Mouse (Mus musculus) gastrocnemius, adult 8-10 months (tissue): ENCODE results near the gene Plcb4. TPM values are rescaled to one million over a fixed set of nuclear protein-coding genes. Genes with fewer than 3 reads are reported as not detected.
A peak's percentile ranks its signal among the peaks of the same experiment; 100 is the strongest.

Source experiments
- DNase-seq, 2 experiments: peaks; one replicate each; pipeline ENCODE4 v3.0.0; 2022; ENCODE audit warnings: low spot score in 2 of 2
- total RNA-seq, 4 experiments: library from RNA; stranded (reverse); gene quantifications; 2 replicates each; pipeline ENCODE4 v1.2.4; 2022

The Plcb4 gene
- total RNA-seq, result 10 to 100 TPM; 12.7 to 18.0 (median 15.4) TPM

- peak; percentile 44 to 59 for DNase-seq
These were observed at the start of gene Plcb4 for GRCm38 (mm10) chr2:135658486-135659390. TSS of gene Plcb4 (plus strand) at chr2:135659011.

DNA sequence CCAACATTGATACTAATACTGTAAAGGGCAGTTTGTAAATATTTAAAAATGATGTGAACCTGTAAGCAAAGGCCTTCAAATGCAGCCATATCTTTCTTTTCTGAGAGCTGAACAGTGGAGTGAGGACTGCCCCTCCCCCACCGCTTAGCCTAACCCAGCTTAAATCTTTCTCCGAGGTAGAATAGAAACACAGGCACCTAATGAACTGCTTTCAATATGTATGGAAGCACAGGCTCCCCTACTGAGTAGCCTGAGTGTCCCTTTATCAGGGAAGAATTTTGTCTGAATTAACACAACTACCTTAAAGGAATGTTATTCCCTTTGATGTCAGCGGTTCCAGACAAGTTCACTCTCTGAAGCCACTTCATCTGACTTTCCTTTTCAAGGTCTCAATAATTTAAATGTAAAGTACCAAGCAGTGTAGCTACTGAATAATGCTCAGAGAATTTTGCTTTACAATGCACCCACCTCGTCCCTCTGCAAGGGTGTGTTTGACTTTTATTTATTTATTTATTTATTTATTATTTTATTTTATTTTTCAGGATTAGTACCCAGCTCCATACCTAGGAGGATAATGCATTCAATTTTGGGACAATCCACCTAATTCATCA, 44.1 kb upstream of the Plcb4 start:
- no peak for DNase-seq

DNA sequence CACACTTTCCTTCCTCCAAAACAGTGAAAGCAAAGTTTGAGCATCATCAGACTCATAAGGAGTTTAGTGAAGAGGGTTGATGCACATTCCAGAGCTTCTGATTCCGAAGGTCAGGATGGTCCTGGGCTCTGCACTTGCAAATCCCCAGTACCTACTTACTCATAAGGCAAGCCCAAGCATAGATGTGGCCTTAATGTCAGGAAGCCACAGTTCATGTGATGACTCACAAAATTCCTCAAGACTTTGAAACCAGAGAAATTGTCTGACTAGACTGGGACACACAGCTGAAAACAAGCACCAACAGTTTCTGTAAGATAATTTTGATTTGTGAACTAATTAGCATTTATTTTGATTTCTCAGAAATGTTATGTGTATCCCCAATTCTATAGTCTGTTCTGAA, 42.7 kb upstream of the Plcb4 start:
- DNase-seq, result no peak

DNA sequence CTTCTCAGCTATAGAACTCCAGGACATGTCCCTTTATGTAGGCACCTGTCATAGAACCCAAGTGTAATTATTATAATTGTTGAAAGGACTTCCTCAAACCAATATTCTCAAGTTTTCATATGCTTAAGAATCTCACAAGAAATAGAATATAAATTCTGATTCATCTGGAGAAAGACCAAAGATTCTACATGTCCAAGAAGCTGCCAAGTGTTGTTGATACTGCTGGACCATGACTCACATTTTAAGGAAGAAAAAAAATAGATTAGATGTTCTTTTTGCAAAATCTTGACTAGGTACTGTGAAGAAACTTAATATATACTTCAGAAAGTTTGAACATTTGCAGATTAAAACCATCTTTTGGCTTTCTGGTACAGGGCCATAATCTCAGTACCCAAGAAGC, 40.3 kb upstream of the Plcb4 start:
- DNase-seq, result no peak

DNA sequence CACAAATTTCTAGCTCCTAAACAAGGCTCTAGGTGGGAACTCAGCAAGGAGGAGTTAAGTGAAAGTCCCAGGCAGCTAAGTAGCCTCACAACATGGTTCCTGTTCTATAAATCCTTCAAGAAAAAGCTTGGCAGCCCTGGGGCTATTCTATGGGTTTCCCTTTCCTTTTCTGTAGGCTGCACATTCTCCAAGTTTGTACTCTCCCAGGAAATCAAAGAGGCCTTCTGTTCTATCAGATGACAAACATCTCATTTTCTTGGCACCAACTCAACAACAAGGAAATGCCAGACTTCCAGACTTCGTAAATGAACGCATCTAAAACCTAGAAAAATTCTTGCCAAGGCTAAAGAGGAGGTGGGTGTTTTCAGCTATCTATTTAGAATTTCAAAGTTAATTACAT, 38.9 kb upstream of the Plcb4 start:
- DNase-seq, result no peak

DNA sequence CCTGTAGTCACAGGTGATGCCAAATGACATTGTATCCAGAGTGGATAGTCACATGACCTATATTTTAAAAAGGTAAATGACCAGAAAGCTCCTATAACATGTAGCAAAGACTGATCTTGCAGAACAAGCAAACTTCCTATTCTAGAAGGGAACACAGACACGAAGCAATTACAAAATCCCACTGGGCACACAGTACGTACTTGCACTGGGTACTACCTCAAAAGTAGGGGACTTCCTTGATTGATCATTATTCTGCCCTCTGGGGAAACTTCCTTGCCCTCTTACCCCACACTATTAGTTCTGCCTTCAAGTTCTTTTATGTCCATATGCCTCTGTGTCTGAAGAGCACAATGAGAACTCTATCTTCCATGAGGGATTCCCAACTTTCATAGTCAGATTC, 31.0 kb upstream of the Plcb4 start:
- no peak for DNase-seq

DNA sequence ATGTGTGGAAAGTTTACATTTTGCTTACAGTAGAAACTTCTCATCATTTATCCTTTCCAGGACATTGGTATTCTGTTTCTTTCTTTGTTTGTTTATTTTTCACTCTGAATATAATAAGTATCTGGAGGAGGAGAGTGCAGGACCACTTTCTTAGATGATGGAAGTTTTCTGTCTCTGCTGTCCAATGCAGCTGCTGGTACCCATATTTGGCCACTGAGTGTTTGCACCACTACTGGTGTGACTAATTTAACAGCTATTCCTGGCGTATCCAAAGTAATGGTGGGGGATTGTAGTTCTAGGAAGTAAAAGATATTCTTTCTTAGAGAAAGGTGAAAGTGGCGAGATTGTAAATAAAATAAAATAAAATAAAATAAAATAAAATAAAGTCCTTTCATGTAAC, 21.6 kb upstream of the Plcb4 start:
- no peak for DNase-seq

- DNase-seq, result no peak
These were observed 17.8 kb upstream of the Plcb4 start for GRCm38 (mm10) chr2:135641002-135641401.

GRCm38 (mm10) chr2:135641636-135642035, 17.2 kb upstream of the Plcb4 start:
- peak; percentile 8 to 33 for DNase-seq

DNA sequence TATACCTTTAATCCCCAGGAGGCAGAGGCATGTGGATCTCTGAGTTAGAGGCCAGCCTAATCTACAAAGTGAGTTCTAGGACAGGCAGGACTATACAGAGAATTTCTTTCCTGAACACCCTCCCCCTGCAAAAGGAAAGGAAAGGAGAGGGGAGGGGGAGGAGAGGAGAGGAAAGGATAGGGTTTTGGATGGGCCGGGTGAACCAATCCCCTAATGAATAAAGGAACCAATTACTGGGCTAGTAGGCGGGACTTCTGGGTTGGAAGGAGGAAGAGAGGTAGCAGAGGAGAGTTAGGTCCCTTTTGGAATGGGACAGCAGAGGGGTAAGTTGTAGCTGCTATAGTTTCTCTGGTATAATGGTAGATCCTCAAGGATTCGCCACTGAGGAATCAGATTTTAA, 12.6 kb upstream of the Plcb4 start:
- no peak for DNase-seq

DNA sequence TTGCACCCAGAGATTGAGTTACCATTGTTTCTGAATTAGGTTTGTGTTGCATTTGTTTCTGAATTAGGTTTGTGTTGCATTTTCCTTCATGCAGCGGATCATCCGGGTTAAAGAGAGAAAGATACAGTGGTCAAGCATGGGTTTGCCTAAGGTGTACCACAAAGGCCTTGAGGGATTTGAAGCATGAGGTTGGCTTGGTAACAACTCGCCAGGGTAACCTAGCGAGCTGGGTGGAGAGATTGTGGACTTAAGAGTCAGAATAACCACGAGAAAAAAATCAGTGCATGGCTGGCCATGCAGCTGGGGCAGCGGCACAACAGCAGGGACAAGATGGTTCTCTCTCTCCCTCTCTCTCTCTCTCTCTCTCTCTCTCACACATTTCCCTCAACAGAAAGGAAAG, 12.2 kb upstream of the Plcb4 start:
- no peak for DNase-seq

- no peak for DNase-seq
These were observed 10.8 kb upstream of the Plcb4 start for GRCm38 (mm10) chr2:135647985-135648384.

GRCm38 (mm10) chr2:135650885-135651284, 7.9 kb upstream of the Plcb4 start:
- DNase-seq, result no peak

GRCm38 (mm10) chr2:135652040-135652439, 6.8 kb upstream of the Plcb4 start:
- no peak for DNase-seq

- DNase-seq, result no peak
These were observed 6.4 kb upstream of the Plcb4 start for GRCm38 (mm10) chr2:135652451-135652850.

DNA sequence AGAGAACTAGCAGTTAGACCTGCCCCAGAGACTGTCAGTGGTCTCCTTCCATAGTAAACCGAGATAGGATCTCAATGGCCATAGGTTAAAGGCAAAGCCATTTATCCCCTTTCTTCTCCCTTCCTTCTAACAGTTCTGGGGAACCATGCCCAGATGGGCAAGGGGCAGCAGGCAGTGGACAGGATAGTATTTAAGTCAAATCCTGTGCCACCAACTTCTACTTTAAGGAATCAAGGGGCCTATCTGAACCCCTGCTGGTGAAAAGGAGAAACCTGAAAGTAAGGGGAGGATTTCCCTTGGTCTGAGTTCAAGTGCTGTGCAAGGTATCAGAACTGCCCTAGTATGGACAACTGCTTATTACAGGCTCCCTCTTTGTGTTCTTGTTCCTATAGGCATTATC, 2.9 kb upstream of the Plcb4 start:
- no peak for DNase-seq

DNA sequence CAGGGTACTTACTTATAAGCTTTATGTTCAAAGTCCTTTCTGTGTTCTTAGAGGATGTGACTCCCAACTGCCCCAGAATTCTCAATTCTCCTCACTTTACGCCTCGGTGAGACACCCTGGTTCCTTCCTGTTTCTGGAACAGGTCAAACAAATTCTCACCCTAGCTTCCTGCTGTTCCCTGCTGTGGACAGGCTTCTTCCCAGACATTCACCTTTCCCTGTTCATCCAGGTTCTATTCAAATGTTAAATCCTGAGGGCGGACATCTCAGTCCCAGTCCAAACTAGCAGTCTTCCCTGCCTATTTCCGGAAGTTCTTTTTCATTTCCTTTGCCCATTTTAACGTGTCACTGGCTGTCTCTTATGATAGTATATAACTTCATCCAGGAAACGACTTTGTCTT, 2.2 kb upstream of the Plcb4 start:
- DNase-seq, result no peak

GRCm38 (mm10) chr2:135659391-135660180, 775 bp downstream of the Plcb4 start:
- DNase-seq, result peak; percentile 14 to 17

- no peak for DNase-seq
These were observed 2.0 kb downstream of the Plcb4 start for GRCm38 (mm10) chr2:135660816-135661215.

- DNase-seq, result no peak
These were observed 5.0 kb downstream of the Plcb4 start for GRCm38 (mm10) chr2:135663785-135664184.

- no peak for DNase-seq
These were observed 8.7 kb downstream of the Plcb4 start for GRCm38 (mm10) chr2:135667496-135667895.

- DNase-seq, result no peak
These were observed 13.8 kb downstream of the Plcb4 start for GRCm38 (mm10) chr2:135672459-135673104.
